Mouse (Mus musculus) liver, embryonic 15.5 days (tissue): Measurements from ENCODE around the gene Wdr74. TPM values are rescaled to one million over a fixed set of nuclear protein-coding genes. Genes with fewer than 3 reads are reported as not detected.

Experiments
- ATAC-seq: fragments of 200-750 bp; cut with Nextera tagmentation; 2 replicates; pipeline ENCODE4 v1.8.0; 2017; ENCODE audit warnings: moderate number of reproducible peaks, mild to moderate bottlenecking, moderate library complexity; ENCODE audit not compliant: insufficient read depth
- H3K27ac ChIP-seq: fragments of 300-500 bp; sonication (generic); replicated peaks from 2 replicates; pipeline ENCODE4 v1.5.1; 2015; ENCODE audit warnings: mild to moderate bottlenecking, inconsistent platforms
- H3K27me3 ChIP-seq: fragments of 300-500 bp; sonication (generic); 2 replicates; pipeline ENCODE4 v1.6.1; 2015; ENCODE audit warnings: mild to moderate bottlenecking, inconsistent platforms
- H3K36me3 ChIP-seq: fragments of 300-500 bp; sonication (generic); replicated peaks from 2 replicates; pipeline ENCODE4 v1.6.1; 2015; ENCODE audit warnings: moderate library complexity, mild to moderate bottlenecking, inconsistent platforms
- H3K4me1 ChIP-seq: fragments of 300-500 bp; sonication (generic); replicated peaks from 2 replicates; pipeline ENCODE4 v1.6.1; 2015; ENCODE audit warnings: inconsistent platforms
- H3K4me2 ChIP-seq: fragments of 300-500 bp; sonication (generic); 2 replicates; pipeline ENCODE4 v1.6.1; 2015; ENCODE audit warnings: moderate library complexity, mild to moderate bottlenecking, inconsistent platforms
- H3K4me3 ChIP-seq: fragments of 300-500 bp; sonication (generic); replicated peaks from 2 replicates; pipeline ENCODE4 v1.5.1; 2015; ENCODE audit warnings: mild to moderate bottlenecking, inconsistent platforms
- H3K9ac ChIP-seq: fragments of 300-500 bp; sonication (generic); 2 replicates; pipeline ENCODE4 v1.6.1; 2015; ENCODE audit warnings: moderate library complexity, mild to moderate bottlenecking, inconsistent platforms
- H3K9me3 ChIP-seq: fragments of 300-500 bp; sonication (generic); replicated peaks from 2 replicates; pipeline ENCODE4 v1.6.1; 2016; ENCODE audit warnings: inconsistent platforms
- WGBS: fragments of 180-500 bp; shearing (Covaris S2); methylation state at CpG from one replicate; pipeline ENCODE4 v1.1.7; 2015; ENCODE audit warnings: mixed read lengths; ENCODE audit not compliant: insufficient replicate concordance; 5-methylcytosine and 5-hydroxymethylcytosine counted together
- polyA plus RNA-seq: library from polyadenylated mRNA; unstranded; fragments of >200 nt; fragmentation: Nextera tagmentation; extraction: Ambion mirVana; gene quantifications from 2 replicates; pipeline ENCODE4 v1.2.1, GENCODE M21; 2015

Gene Wdr74
- polyA plus RNA-seq, 1 experiment from 2014 or later = 48.8 TPM

DNA sequence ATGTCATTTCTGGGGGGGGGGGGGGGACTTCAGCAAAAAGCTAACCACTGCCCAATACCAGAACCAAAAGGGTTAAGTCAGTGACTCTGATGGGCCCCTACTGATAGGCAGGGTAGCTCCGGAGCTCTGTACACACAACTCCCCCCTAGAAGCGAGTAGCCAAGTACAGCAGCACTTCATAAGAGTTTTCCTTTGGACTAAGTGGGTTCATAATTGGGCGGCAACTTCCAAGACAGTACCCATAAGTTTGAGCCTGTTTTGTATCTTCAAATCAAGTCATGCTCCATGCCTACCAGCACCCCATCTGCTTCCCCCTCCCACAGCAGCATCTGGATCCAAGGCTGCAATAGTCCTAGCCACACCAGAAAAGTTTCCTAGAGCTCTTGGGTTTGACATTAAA is 20.0 kb downstream of the Wdr74 start:
- peaks cover 54% of the 10 kb centered on the region for H3K36me3 ChIP-seq
- no peak for ATAC-seq
- peak overlapping the region; percentile 91; the same call in 1 of the 2 replicates for H3K27ac ChIP-seq
- peak overlapping the region; percentile 81 for H3K4me2 ChIP-seq
- no peak overlapping the region for H3K9ac ChIP-seq
- H3K4me1 ChIP-seq = peaks cover 38% of the 10 kb centered on the region
- H3K27me3 ChIP-seq = no peaks in the 10 kb centered on the region
- H3K9me3 ChIP-seq = no peaks in the 10 kb centered on the region
- peak overlapping the region; percentile 80 for H3K4me3 ChIP-seq
- WGBS = 23% methylated on average over 3 of the region's 3 CpGs

DNA sequence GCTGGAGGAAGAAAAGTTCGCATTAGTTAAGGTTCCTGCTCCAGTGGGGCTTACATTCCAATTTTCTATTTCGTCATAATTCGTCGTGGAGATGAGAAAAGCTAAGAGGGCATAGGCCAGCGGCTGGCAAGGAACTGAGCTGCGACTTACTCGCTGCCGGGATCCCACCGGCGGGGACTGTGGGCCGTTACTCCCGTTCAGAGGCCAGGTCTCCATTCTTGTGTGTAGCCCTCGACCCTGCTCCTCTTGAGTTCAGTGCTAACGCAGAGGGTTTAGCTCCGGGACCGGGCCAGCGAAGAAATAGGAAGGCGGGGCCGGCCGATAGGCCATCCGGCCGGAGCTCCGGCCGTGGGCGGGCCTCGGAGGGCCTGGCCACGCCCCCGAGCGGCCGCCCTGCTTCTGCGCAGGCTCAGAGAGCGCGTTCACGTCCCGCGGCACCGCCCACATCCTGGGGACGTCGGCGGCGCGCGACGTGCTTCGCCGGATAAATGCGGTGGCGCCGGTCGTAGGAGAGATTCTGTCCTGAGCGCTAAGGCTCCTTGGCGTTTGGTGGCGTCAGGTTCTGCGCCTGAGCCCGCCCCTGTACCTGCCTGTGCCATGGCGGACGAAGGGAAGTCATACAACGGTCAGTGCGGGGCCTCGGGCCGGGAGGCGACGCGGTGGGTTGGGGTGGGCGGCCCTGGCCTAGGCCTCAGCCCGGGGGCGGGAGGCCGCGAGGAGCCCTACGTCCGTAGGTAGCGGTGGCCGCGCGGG is 21.2 kb downstream of the Wdr74 start, which contains the start of gene Nxf1:
Gene Nxf1, plus strand, starts transcription at position 439 of the 753 bp plus-strand sequence.
- H3K4me3 ChIP-seq = peak within 1 kb of the TSS; percentile 80
- peaks cover 38% of the 10 kb centered on the region for H3K4me1 ChIP-seq
- H3K9ac ChIP-seq = peak within 1 kb of the TSS; percentile 96
- peaks cover 51% of the 10 kb centered on the region for H3K36me3 ChIP-seq
- ATAC-seq = peak; percentile 92
- no peaks in the 10 kb centered on the region for H3K27me3 ChIP-seq
- H3K9me3 ChIP-seq = no peaks in the 10 kb centered on the region
- peak within 1 kb of the TSS; percentile 91 for H3K27ac ChIP-seq
- WGBS = under 1% methylated on average over 75 of the region's 75 CpGs
- H3K4me2 ChIP-seq = peak within 1 kb of the TSS; percentile 81

DNA sequence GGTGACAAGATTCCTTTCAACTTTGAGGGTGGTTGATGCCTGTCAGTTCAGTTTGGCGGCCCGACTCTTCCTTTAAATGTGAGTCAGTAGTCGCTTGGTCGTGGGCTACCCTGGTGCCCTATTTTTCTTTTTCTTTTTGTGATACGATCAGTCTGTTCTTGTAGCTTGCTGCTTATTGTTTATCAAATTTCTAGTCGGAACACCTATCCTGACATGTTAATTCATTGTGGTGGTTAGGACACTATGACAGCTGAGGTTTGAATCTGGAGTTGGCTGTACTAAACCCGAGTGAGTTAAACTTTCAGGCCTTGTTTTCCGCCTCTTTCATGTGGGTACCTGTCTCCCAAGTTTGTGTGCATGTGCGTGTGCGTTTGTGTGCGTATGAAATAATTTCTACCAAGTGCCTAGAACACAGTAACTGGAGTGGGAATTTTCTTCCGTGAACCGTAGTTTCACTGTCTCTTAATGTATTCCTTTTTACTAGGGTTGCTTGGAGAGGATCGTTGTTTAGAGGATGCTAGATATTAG is 21.9 kb downstream of the Wdr74 start:
- no peak for ATAC-seq
- Histone ChIP-seq H3K27ac (peak overlapping the region; percentile 91), H3K27me3 (no peaks in the 10 kb centered on the region), H3K9me3 (no peaks in the 10 kb centered on the region), H3K9ac (peak overlapping the region; percentile 96), H3K36me3 (peaks cover 51% of the 10 kb centered on the region), H3K4me3 (peak overlapping the region; percentile 80), H3K4me2 (peak overlapping the region; percentile 81), H3K4me1 (peaks cover 38% of the 10 kb centered on the region)
- WGBS = 2% methylated on average over 14 of the region's 14 CpGs

DNA sequence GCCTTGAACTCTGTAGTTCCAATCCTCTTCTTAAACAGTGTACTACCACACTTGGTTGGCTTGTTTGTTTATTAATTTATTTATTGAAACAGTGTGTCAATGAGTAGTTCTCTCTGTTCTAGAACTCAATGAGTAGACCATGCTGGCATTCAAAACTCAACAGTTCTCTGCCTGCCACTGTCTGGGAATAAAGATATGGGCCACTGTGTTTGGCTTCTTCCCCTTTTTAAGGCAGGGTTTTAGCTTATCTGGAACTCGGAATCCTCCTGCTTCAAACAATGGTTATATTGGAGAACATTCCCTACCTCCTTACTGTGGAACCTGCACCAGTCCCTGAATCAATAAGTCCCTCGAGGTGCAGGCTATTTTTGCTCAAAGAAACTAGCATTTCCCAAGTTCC is 23.3 kb downstream of the Wdr74 start:
- Histone ChIP-seq H3K9me3 (no peaks in the 10 kb centered on the region), H3K4me3 (peak overlapping the region; percentile 80), H3K4me1 (peaks cover 38% of the 10 kb centered on the region), H3K9ac (peak overlapping the region; percentile 96; the same call in 1 of the 2 replicates), H3K4me2 (peak overlapping the region; percentile 81), H3K27me3 (no peaks in the 10 kb centered on the region), H3K27ac (0 out of 2 replicates have a peak overlapping the region, but pooled peaks have one; percentile 21), H3K36me3 (peaks cover 52% of the 10 kb centered on the region)
- 22% methylated on average over 2 of the region's 2 CpGs for WGBS
- ATAC-seq = no peak

DNA sequence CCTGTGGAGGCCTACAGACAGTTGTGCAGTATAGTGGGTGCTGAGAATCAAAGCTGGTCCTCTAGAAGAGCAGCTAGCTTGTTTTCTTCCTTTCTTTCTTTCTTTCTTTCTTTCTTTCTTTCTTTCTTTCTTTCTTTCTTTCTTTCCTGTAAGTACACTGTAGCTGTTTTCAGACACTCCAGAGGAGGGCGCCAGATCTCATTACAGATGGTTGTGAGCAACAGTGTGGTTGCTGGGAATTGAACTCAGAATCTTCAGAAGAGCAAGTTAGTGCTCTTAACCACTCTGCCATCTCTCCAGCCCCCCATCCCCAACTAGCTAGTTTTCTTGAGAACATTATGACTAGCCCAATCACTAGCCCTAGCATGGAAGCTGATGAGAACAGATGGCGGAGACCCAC is 25.1 kb downstream of the Wdr74 start:
- H3K4me2 ChIP-seq = no peak overlapping the region
- peaks cover 54% of the 10 kb centered on the region for H3K36me3 ChIP-seq
- no peak for ATAC-seq
- no peaks in the 10 kb centered on the region for H3K9me3 ChIP-seq
- H3K4me3 ChIP-seq = no peak overlapping the region
- peaks cover 29% of the 10 kb centered on the region for H3K4me1 ChIP-seq
- 84% methylated on average over 2 of the region's 2 CpGs for WGBS
- no peak overlapping the region for H3K27ac ChIP-seq
- H3K27me3 ChIP-seq = no peaks in the 10 kb centered on the region
- no peak overlapping the region for H3K9ac ChIP-seq

DNA sequence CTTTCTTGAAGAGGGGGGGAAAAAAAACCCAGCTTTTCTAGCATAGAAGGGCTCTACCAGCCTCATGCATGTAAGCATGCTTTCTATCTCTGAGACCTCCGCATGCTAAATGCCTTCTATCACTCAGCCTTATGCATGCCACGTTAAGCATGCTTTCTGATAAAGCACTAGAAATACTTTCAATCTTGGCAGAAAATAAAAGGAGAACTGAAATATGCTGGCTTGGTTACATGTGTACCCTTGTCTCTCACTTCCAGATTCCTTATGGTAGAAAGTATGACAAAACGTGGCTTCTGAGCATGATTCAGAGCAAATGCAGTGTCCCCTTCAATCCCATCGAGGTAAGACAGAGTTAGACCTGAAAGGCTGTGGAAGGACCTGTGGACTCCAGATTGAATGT is 27.6 kb downstream of the Wdr74 start:
- Histone ChIP-seq H3K27ac (no peak overlapping the region), H3K4me2 (no peak overlapping the region), H3K9me3 (no peaks in the 10 kb centered on the region), H3K27me3 (no peaks in the 10 kb centered on the region), H3K9ac (no peak overlapping the region), H3K4me3 (no peak overlapping the region), H3K36me3 (peaks cover 79% of the 10 kb centered on the region), H3K4me1 (peaks cover 17% of the 10 kb centered on the region)
- no peak for ATAC-seq
- 74% methylated on average over 4 of the region's 4 CpGs for WGBS

DNA sequence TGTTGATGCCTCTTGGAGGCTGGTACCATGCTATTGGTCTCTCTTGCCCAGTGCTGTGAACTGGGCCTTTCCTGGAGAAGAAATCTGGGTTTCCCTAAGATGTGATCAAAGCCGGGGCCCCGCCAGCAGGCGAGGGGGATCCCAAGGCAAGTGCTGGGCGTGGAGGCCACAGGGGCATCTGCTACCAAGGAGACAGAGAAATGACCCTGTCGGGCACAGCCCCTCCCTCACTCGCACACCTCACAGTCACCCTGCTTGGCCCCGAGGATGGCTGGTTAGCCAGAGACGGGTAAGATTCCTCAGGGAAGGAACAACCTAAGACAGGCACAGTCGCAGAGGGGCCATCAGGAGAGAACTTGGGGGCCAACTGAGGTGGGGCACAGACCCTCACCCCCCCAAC is 29.9 kb downstream of the Wdr74 start:
- H3K27ac ChIP-seq = no peak overlapping the region
- H3K4me1 ChIP-seq = peaks cover 6% of the 10 kb centered on the region
- peaks cover 96% of the 10 kb centered on the region for H3K36me3 ChIP-seq
- ATAC-seq = no peak
- no peaks in the 10 kb centered on the region for H3K9me3 ChIP-seq
- H3K4me3 ChIP-seq = no peak overlapping the region
- H3K27me3 ChIP-seq = no peaks in the 10 kb centered on the region
- WGBS = 87% methylated on average over 9 of the region's 9 CpGs
- no peak overlapping the region for H3K9ac ChIP-seq
- H3K4me2 ChIP-seq = no peak overlapping the region

DNA sequence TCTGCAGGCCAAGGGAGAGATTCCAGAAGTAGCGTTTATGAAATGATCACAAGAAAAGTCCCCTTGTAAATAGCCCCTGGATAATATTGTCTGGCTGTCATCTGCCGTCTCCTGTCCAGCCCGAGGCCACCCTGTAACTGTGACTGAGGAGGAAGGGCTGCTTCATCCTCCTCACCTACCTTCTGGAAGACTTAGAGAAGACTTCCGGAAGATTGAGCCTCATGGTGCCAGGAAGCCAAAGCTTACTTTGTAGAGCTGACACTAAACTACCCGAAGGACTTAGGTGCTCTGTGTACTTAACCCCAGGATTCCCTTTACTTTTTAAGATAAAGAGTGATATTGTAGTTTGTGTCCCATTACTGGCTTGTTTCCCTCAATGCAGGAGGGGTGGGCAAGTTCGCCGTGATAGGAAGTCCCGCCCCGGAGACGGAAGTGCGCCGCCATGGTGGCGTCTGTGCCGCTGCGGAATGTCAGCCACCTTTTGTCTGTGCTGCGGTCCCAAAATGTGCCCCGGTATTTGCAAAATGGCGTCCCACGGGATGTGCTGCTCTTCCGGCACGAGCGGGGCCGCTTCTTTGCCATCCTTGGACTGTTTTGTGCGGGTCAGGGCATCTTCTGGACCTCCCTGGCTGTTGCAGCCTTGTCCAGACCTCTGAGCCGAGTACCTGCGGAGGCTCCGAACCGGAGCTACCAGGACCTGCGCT is 35.1 kb downstream of the Wdr74 start, which contains the start of gene Tmem223:
Gene Tmem223, plus strand, starts transcription at position 430 of the 704 bp plus-strand sequence.
- Histone ChIP-seq H3K9me3 (no peaks in the 10 kb centered on the region), H3K4me1 (peaks cover 41% of the 10 kb centered on the region), H3K4me2 (peak within 1 kb of the TSS; percentile 92), H3K27me3 (no peaks in the 10 kb centered on the region), H3K36me3 (peaks cover 69% of the 10 kb centered on the region), H3K9ac (peak within 1 kb of the TSS; percentile 81), H3K4me3 (peak within 1 kb of the TSS; percentile 80), H3K27ac (peak within 1 kb of the TSS; percentile 85)
- 13% methylated on average over 29 of the region's 29 CpGs for WGBS
- ATAC-seq = no peak

DNA sequence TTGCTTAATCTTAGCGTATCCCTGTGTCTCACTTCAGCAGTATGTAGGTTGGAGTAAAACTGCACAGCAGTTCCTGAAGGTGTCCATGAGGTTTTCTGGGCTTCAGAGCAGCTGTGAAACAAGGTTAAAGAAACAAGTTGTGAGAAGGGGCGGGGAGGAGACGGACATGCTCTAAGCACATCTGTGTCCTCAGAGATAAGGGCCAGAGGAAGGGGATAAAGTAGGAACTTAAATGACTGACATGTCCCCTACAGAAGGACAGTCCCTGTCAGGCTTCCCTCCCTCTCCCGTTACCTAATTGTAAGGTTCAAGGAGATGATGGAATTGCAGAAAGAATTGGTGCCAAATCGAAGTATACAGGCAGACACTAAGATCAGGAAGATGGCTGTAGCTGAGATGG is 37.4 kb downstream of the Wdr74 start:
- Histone ChIP-seq H3K27ac (peak overlapping the region; percentile 99), H3K36me3 (peaks cover 48% of the 10 kb centered on the region), H3K27me3 (no peaks in the 10 kb centered on the region), H3K9ac (peak overlapping the region; percentile 97), H3K4me1 (peaks cover 51% of the 10 kb centered on the region), H3K4me3 (peak overlapping the region; percentile 88), H3K9me3 (no peaks in the 10 kb centered on the region), H3K4me2 (peak overlapping the region; percentile 92)
- 22% methylated on average over 5 of the region's 5 CpGs for WGBS
- peak; percentile 52 for ATAC-seq

DNA sequence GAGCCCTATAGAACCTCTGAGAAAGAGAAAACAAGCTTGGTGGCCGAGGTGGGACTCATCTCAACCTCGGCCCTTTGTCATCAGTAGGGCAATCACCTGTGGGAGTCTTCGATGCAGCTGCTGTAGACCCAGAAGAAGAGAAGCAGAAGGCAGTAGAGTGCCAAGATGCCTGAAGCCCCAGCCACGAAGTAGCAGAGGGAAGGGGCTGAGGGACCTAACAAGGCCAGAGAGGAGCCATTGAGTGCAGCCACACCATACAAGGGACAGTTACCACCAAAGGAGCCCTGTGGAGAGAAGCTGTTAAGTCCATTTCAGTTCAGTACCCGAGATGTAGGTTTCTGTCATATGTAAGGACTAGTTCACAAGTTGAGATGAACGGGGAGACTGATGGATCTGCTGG is 37.8 kb downstream of the Wdr74 start:
- H3K4me3 ChIP-seq = peak overlapping the region; percentile 88
- H3K9ac ChIP-seq = peak overlapping the region; percentile 97
- peak overlapping the region; percentile 92 for H3K4me2 ChIP-seq
- H3K4me1 ChIP-seq = peaks cover 51% of the 10 kb centered on the region
- H3K36me3 ChIP-seq = peaks cover 48% of the 10 kb centered on the region
- no peaks in the 10 kb centered on the region for H3K9me3 ChIP-seq
- 24% methylated on average over 6 of the region's 6 CpGs for WGBS
- ATAC-seq = no peak
- H3K27me3 ChIP-seq = no peaks in the 10 kb centered on the region
- peak overlapping the region; percentile 99 for H3K27ac ChIP-seq
